Mouse (Mus musculus): ENCODE data around the gene Shox2. TPM values are rescaled to one million over a fixed set of nuclear protein-coding genes. Genes with fewer than 3 reads are reported as not detected.

Shox2 gene
- 13.0 TPM for polyA plus RNA-seq (2015; fragmentation: Illumina TruSeq; extraction: RNeasy Lipid Tissue Mini Kit (QIAGEN cat#74804); ENCODE audit: low read depth, low replicate concordance)

GRCm38 (mm10) chr3:66981706-66982105, at the start of gene Shox2:
Shox2 (minus strand) TSS chr3:66981771.

GRCm38 (mm10) chr3:66981101-66981661, 390 bp downstream of the Shox2 start, which contains the start of gene Rsrc1:
Rsrc1 (plus strand) TSS chr3:66981390.

Other genes with a start within 250 kb of the Shox2 start
- gene Rsrc1, start 381 bp downstream of the Shox2 start, polyA plus RNA-seq (2015; fragmentation: Illumina TruSeq; extraction: RNeasy Lipid Tissue Mini Kit (QIAGEN cat#74804); ENCODE audit: low read depth, low replicate concordance), result 46.7 TPM